Mouse (Mus musculus): ENCODE results near the gene Zfp942.
"Not testable (repeated sequence)": the region's sequence is repeated elsewhere in the genome, so short reads cannot be mapped to it uniquely, and the experiment has no call there.

The Zfp942 gene

GRCm38 (mm10) chr17:21962107-21962907 is at the start of gene Zfp942, which contains the start of gene Zfp943:
Gene Zfp942, minus strand, starts transcription at chr17:21962464.
Gene Zfp943, plus strand, starts transcription at chr17:21962552.
- DNase-seq (ENCODE audit: low read depth, low spot score), result not testable (repeated sequence)

- DNase-seq (ENCODE audit: low read depth, low spot score), result no peak
These were observed 1.0 kb upstream of the Zfp942 start for GRCm38 (mm10) chr17:21963302-21963701.

DNA sequence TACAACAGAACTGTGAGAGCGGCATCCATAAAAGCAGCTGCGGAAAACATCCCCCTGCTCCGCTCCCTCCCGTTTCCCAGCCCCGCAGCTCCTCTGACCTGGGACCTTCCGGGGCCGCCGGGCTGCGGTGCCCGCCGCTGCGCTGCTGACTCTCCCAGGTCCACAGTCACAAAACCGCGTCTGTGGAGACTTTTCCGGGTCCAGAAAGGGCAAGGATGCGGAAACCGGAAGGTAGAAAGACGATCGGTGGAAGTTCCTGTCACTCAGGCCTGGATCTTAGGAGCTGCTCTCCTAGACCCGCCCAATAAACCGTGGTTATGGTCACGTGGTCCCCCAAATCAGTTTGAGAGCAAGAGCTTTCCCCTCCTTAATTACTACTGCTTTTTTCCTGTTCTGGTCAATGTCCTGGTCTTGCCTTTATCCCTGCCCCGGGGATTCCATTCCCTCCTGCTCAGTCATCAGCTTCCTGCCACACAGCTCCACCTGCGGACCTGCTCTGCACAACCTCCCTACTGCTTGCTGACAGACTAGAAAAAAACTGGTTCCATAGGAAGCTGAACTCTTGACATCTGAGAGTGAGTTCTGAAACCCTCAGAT is 52.7 kb downstream of the Zfp942 start, which contains the start of gene Zfp995:
TSS of gene Zfp995 (minus strand) at position 471 of the 597 bp plus-strand sequence.
- DNase-seq (ENCODE audit: low read depth, low spot score), result peak; percentile 38

- DNase-seq (ENCODE audit: low read depth, low spot score), result no peak
These were observed 53.2 kb downstream of the Zfp942 start for GRCm38 (mm10) chr17:21909039-21909438.
